Mouse (Mus musculus) brain, adult 2 months (tissue): ENCODE data around the gene Gm9945.

Experiments
- DNase-seq: peaks from one replicate; pipeline ENCODE4 v3.0.0; 2011; ENCODE audit warnings: low read depth, low spot score

The Gm9945 gene

GRCm38 (mm10) chr11:53479783-53480301 is at the start of gene Gm9945, which contains the start of gene Sowaha:
Gene Gm9945 (plus strand): TSS chr11:53480166.
Gene Sowaha (minus strand): TSS chr11:53480274.
- DNase-seq, result peak; percentile 95

- DNase-seq, result no peak
These were observed 49.7 kb upstream of the Gm9945 start for GRCm38 (mm10) chr11:53430300-53430669.

- peak; percentile 100 for DNase-seq
These were observed 49.2 kb upstream of the Gm9945 start, which contains the start of the genes Uqcrq and Gdf9 for GRCm38 (mm10) chr11:53430670-53431346. Gene Uqcrq (minus strand): TSS chr11:53430831. Gene Gdf9 (plus strand): TSS chr11:53431023.

- peak; percentile 27 for DNase-seq
These were observed 48.5 kb upstream of the Gm9945 start for GRCm38 (mm10) chr11:53431347-53432056.

- no peak for DNase-seq
These were observed 46.9 kb upstream of the Gm9945 start for GRCm38 (mm10) chr11:53433057-53433456.

- DNase-seq, result no peak
These were observed 44.5 kb upstream of the Gm9945 start for GRCm38 (mm10) chr11:53435504-53435903.

GRCm38 (mm10) chr11:53436338-53436737 is 43.6 kb upstream of the Gm9945 start:
- no peak for DNase-seq

GRCm38 (mm10) chr11:53441921-53442320 is 38.0 kb upstream of the Gm9945 start:
- no peak for DNase-seq

GRCm38 (mm10) chr11:53443861-53444260 is 36.1 kb upstream of the Gm9945 start:
- DNase-seq, result no peak

GRCm38 (mm10) chr11:53445562-53445961 is 34.4 kb upstream of the Gm9945 start:
- DNase-seq, result no peak

- no peak for DNase-seq
These were observed 33.8 kb upstream of the Gm9945 start for GRCm38 (mm10) chr11:53446183-53446582.

- DNase-seq, result no peak
These were observed 32.0 kb upstream of the Gm9945 start for GRCm38 (mm10) chr11:53447996-53448395.

GRCm38 (mm10) chr11:53448529-53448928 is 31.4 kb upstream of the Gm9945 start:
- DNase-seq, result peak; percentile 90

- DNase-seq, result no peak
These were observed 29.8 kb upstream of the Gm9945 start for GRCm38 (mm10) chr11:53450070-53450705.

GRCm38 (mm10) chr11:53451361-53451760 is 28.6 kb upstream of the Gm9945 start:
- no peak for DNase-seq

GRCm38 (mm10) chr11:53452396-53452795 is 27.6 kb upstream of the Gm9945 start:
- peak; percentile 76 for DNase-seq

GRCm38 (mm10) chr11:53453031-53453430 is 26.9 kb upstream of the Gm9945 start:
- no peak for DNase-seq

- peak; percentile 78 for DNase-seq
These were observed 23.2 kb upstream of the Gm9945 start, which contains the start of the genes Gm10447 and Shroom1 for GRCm38 (mm10) chr11:53456474-53457371. Gene Gm10447 (minus strand): TSS chr11:53457110. Gene Shroom1 (plus strand): TSS chr11:53457205.

GRCm38 (mm10) chr11:53457372-53457954 is 22.5 kb upstream of the Gm9945 start:
- no peak for DNase-seq

- DNase-seq, result no peak
These were observed 21.0 kb upstream of the Gm9945 start for GRCm38 (mm10) chr11:53458996-53459395.

- no peak for DNase-seq
These were observed 19.8 kb upstream of the Gm9945 start for GRCm38 (mm10) chr11:53460192-53460591.
